Mouse (Mus musculus) adrenal gland, postnatal 25 days (tissue): Measurements from ENCODE around the gene Tmem37. TPM values are rescaled to one million over a fixed set of nuclear protein-coding genes. Genes with fewer than 3 reads are reported as not detected.

Experiments
- DNase-seq: peaks from one replicate; pipeline ENCODE4 v3.0.0; 2021; ENCODE audit warnings: mixed read lengths
- total RNA-seq: library from RNA; stranded (reverse); gene quantifications from 2 replicates; pipeline ENCODE4 v1.2.3, GENCODE M21; 2021

The Tmem37 gene
- total RNA-seq, 1 experiment from 2014 or later: 9.2 TPM

DNA sequence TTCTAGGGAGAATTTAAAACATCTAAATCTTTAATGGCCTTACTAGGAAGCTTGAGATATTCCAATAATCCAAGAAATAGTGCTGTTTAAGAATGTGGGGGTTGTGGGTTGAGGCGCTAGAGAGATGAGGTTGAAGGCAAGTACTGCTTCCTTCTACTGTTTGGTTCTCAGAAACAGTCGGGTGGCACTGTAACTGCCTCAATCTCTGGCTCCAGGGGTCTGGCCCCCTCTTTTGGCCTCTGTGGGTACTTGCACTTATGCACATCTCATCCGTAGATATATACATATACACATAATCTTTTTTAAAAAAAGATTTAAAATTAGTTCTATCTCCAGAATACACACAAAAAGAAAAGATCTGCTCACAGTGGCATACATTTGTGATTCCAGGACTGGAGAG lies 55.0 kb downstream of the Tmem37 start:
- no peak for DNase-seq

Other genes with a start within 250 kb of the Tmem37 start
- 27.2 and 28.2 TPM in 2 replicates for gene Ptpn4, start 236.5 kb downstream of the Tmem37 start, total RNA-seq
- gene Tmem177, start 160.9 kb downstream of the Tmem37 start, total RNA-seq: 9.0 and 10.8 TPM in 2 replicates
- 0.24 TPM in 1 of 2 replicates, not detected in the other for gene Cfap221, start 76.8 kb downstream of the Tmem37 start, total RNA-seq
- gene Sctr, start 67.2 kb downstream of the Tmem37 start, total RNA-seq: 7.4 and 8.0 TPM in 2 replicates
- gene Dbi, start 47.0 kb upstream of the Tmem37 start, total RNA-seq: 791 and 964 TPM in 2 replicates
- 13.2 and 14.5 TPM in 2 replicates for gene 3110009E18Rik, start 47.1 kb upstream of the Tmem37 start, total RNA-seq
- 28.9 and 48.9 TPM in 2 replicates for gene Steap3, start 198.6 kb upstream of the Tmem37 start, total RNA-seq